ENCODE assay signal across 15 mouse cellular contexts in the genomic region with DNA sequence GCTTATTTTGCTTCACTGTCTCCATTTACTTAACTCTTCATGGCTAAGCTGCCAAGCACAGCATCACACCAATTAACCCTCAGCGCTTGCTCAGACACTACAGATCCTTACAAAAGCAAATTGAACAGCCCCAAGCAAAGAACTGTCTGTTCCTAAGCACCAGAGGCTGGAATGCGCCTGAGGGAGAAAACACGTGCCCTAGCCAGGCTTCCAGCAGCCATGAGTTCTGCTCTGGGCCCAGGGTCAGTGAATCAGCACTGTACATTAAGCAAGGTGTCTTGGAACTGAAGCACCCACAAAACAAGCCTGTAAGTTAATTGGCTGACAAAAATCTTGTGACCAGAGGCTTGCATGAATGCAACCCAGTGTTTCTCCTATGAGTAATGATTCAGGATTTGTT. TPM values are rescaled to one million over a fixed set of nuclear protein-coding genes. Genes with fewer than 3 reads are reported as not detected.
DNase-seq lines count a peak whose midpoint lies in the region; ATAC-seq and TF ChIP-seq lines count a peak whose summit lies in the region.
"Had no signal": no experiment of that assay in that cellular context is flagged by ENCODE, and none has a peak within 500 bp of the region (broad histone marks: within the 10 kb centered on the region; RNA-seq: fewer than 3 reads in every experiment).

No protein-coding gene starts in this region.

- H3K27me3 ChIP-seq in forebrain, embryonic 11.5 days (ENCODE audit: control insufficient read depth, insufficient read depth, low read length): no peaks in the 10 kb centered on the region
- H3K27me3 ChIP-seq in thymus, adult 2 months (ENCODE audit: control insufficient read depth, insufficient read depth, low read length): no peaks in the 10 kb centered on the region
- H3K27me3 ChIP-seq: liver, embryonic 12.5 days had no signal

- DNase-seq in retina, postnatal 1 day: peak; percentile 17
- DNase-seq in retina, embryonic 14.5 days (ENCODE audit: low spot score): no peak
- peak; percentile 86 for DNase-seq in forebrain, embryonic 11.5 days (ENCODE audit: low spot score)
- peak; percentile 30 for DNase-seq in mesoderm, embryonic 11.5 days (ENCODE audit: low read depth, low spot score)
- no peak for DNase-seq in thymus, adult 2 months
- DNase-seq in layer of hippocampus, adult 2 months (ENCODE audit: low spot score in 2 of 2): no peak
- DNase-seq in cerebellum, adult 9-10 months: no peak
- DNase-seq in gastrocnemius, postnatal 4 days (ENCODE audit: low spot score in 2 of 2): no peak
- DNase-seq: heart, postnatal 10 days; kidney, adult 2 months; spleen, adult 18-20 months; thymus, postnatal 25 days had no signal

- peaks cover 6% of the 10 kb centered on the region; the same call in 1 of the 2 replicates for H3K4me1 ChIP-seq in forebrain, embryonic 11.5 days (replicated peaks; ENCODE audit: control insufficient read depth, insufficient read depth, low read length)
- peaks cover 2% of the 10 kb centered on the region; the same call in 1 of the 2 replicates for H3K4me1 ChIP-seq in thymus, adult 2 months (replicated peaks; ENCODE audit: control insufficient read depth, insufficient read depth, low read length)

- H3K9me3 ChIP-seq in forebrain, embryonic 11.5 days (ENCODE audit: control insufficient read depth, low read length): no peaks in the 10 kb centered on the region
- H3K9me3 ChIP-seq: liver, embryonic 12.5 days had no signal

- no peak overlapping the region for H3K9ac ChIP-seq in forebrain, embryonic 11.5 days (ENCODE audit: low read length)
- H3K9ac ChIP-seq: liver, embryonic 12.5 days had no signal

- H3K27ac ChIP-seq in forebrain, embryonic 11.5 days (ENCODE audit: low read depth, low read length): no peak overlapping the region
- H3K27ac ChIP-seq in thymus, adult 2 months (ENCODE audit: control insufficient read depth, insufficient read depth, low read length): no peak overlapping the region
- no peak overlapping the region for H3K27ac ChIP-seq in layer of hippocampus, adult 2 months
- H3K27ac ChIP-seq: liver, embryonic 12.5 days had no signal

- TF ChIP-seq POLR2A in thymus, adult 2 months (IDR thresholded peaks at IDR 0.05; ENCODE audit: control insufficient read depth, extremely low read depth, insufficient read depth, low read length, poor library complexity): no peak

- peak; percentile 82 for ATAC-seq in forebrain, embryonic 11.5 days (replicated peaks; ENCODE audit: low FRiP score)
- ATAC-seq: liver, embryonic 12.5 days had no signal

- H3K4me3 ChIP-seq in forebrain, embryonic 11.5 days (ENCODE audit: low read depth, low read length): no peak overlapping the region
- H3K4me3 ChIP-seq in thymus, adult 2 months (ENCODE audit: control insufficient read depth, insufficient read depth, low read length): no peak overlapping the region
- no peak overlapping the region for H3K4me3 ChIP-seq in layer of hippocampus, adult 2 months
- H3K4me3 ChIP-seq: liver, embryonic 12.5 days had no signal

- 14% methylated on average over 3 of the region's 3 CpGs for WGBS in forebrain, embryonic 11.5 days
- WGBS in thymus, adult 2 months: 87% methylated on average over 3 of the region's 3 CpGs

- H3K36me3 ChIP-seq in forebrain, embryonic 11.5 days (ENCODE audit: control insufficient read depth, insufficient read depth, low read length): no peaks in the 10 kb centered on the region
- no peaks in the 10 kb centered on the region for H3K36me3 ChIP-seq in thymus, adult 2 months (ENCODE audit: control insufficient read depth, insufficient read depth, low read length)
- H3K36me3 ChIP-seq: liver, embryonic 12.5 days had no signal

- no peak overlapping the region for H3K4me2 ChIP-seq in forebrain, embryonic 11.5 days (ENCODE audit: low read depth, low read length, severe bottlenecking)
- H3K4me2 ChIP-seq: liver, embryonic 12.5 days had no signal

- no peak for TF ChIP-seq CTCF in thymus, adult 2 months (IDR thresholded peaks at IDR 0.05; ENCODE audit: borderline replicate concordance, control insufficient read depth, extremely low read depth, insufficient read depth, low read length, poor library complexity)
- no peak for TF ChIP-seq CTCF in layer of hippocampus, adult 2 months (conservative IDR thresholded peaks at IDR 0.05)

RNA-seq across cellular contexts. Expression of gene Tead4, which starts 18.5 kb away (rescaled TPM):
- polyA plus RNA-seq in forebrain, embryonic 11.5 days (2014; fragmentation: Nextera tagmentation; extraction: Ambion mirVana): 1.1 TPM in 2 replicates
- 0.53 and 0.59 TPM in 2 replicates for polyA plus RNA-seq in thymus, adult 2 months (2012; rRNA removed)
- under 1 TPM; 0.86 to 0.87 TPM for total RNA-seq in layer of hippocampus, adult 2 months (2021)
- 10 to 100 TPM; 18.8 to 20.5 TPM for total RNA-seq in gastrocnemius, postnatal 4 days (2021)
- total RNA-seq: common myeloid progenitor, adult 5-6 weeks; neutrophil, adult 5-6 weeks had no signal

Comparison
In these comparisons a context has a peak if more than half of its experiments do, and no peak if none do; other contexts are left out.
1. DNase-seq: peak in retina, postnatal 1 day (single experiment), forebrain, embryonic 11.5 days (single experiment) and mesoderm, embryonic 11.5 days (single experiment); none in retina, embryonic 14.5 days (single experiment), thymus, adult 2 months (single experiment), layer of hippocampus, adult 2 months (0 of 2), cerebellum, adult 9-10 months (single experiment) and gastrocnemius, postnatal 4 days (0 of 2).
2. RNA of gene Tead4, which starts 18.5 kb away (total RNA-seq): 18.8 to 20.5 TPM in gastrocnemius, postnatal 4 days; 0.86 to 0.87 TPM in layer of hippocampus, adult 2 months; every median in the first group is over 10 times any median in the second.